Mouse (Mus musculus): Measurements from ENCODE around the gene Pcdh15.

Gene Pcdh15

GRCm38 (mm10) chr10:73384003-73384402 is 284.9 kb downstream of the Pcdh15 start:
- DNase-seq, result no peak

GRCm38 (mm10) chr10:73400426-73400825 is 301.3 kb downstream of the Pcdh15 start:
- DNase-seq, result no peak

GRCm38 (mm10) chr10:73425408-73425807 is 326.3 kb downstream of the Pcdh15 start:
- no peak for DNase-seq

GRCm38 (mm10) chr10:73431345-73431744 is 332.2 kb downstream of the Pcdh15 start:
- DNase-seq, result no peak

- no peak for DNase-seq
Measured at GRCm38 (mm10) chr10:73484082-73484481, 384.9 kb downstream of the Pcdh15 start.

- DNase-seq, result no peak
Measured at GRCm38 (mm10) chr10:73491654-73492053, 392.5 kb downstream of the Pcdh15 start.

GRCm38 (mm10) chr10:73514846-73515245 is 415.7 kb downstream of the Pcdh15 start:
- DNase-seq, result no peak

- DNase-seq, result no peak
Measured at GRCm38 (mm10) chr10:73515742-73516141, 416.6 kb downstream of the Pcdh15 start.

GRCm38 (mm10) chr10:73519438-73519837 is 420.3 kb downstream of the Pcdh15 start:
- DNase-seq, result no peak

GRCm38 (mm10) chr10:73552831-73553230 is 453.7 kb downstream of the Pcdh15 start:
- no peak for DNase-seq

GRCm38 (mm10) chr10:73564216-73564615 is 465.1 kb downstream of the Pcdh15 start:
- DNase-seq, result no peak

GRCm38 (mm10) chr10:73574711-73575297 is 475.7 kb downstream of the Pcdh15 start:
- no peak for DNase-seq

- no peak for DNase-seq
Measured at GRCm38 (mm10) chr10:73667501-73667900, 568.4 kb downstream of the Pcdh15 start.

- no peak for DNase-seq
Measured at GRCm38 (mm10) chr10:73700519-73701286, 601.6 kb downstream of the Pcdh15 start.

- no peak for DNase-seq
Measured at GRCm38 (mm10) chr10:73725566-73726240, 626.6 kb downstream of the Pcdh15 start.

- no peak for DNase-seq
Measured at GRCm38 (mm10) chr10:73733246-73733645, 634.1 kb downstream of the Pcdh15 start.

GRCm38 (mm10) chr10:73749021-73749420 is 649.9 kb downstream of the Pcdh15 start:
- no peak for DNase-seq

- DNase-seq, result no peak
Measured at GRCm38 (mm10) chr10:73753876-73754275, 654.7 kb downstream of the Pcdh15 start.

- DNase-seq, result no peak
Measured at GRCm38 (mm10) chr10:73782945-73783344, 683.8 kb downstream of the Pcdh15 start.

GRCm38 (mm10) chr10:73788163-73788562 is 689.0 kb downstream of the Pcdh15 start:
- no peak for DNase-seq

- no peak for DNase-seq
Measured at GRCm38 (mm10) chr10:73805069-73805468, 705.9 kb downstream of the Pcdh15 start.

- no peak for DNase-seq
Measured at GRCm38 (mm10) chr10:73812311-73812710, 713.2 kb downstream of the Pcdh15 start.

GRCm38 (mm10) chr10:73821657-73822583 is 722.8 kb downstream of the Pcdh15 start:
- DNase-seq, result no peak
